Mouse (Mus musculus) cerebellum, postnatal 36 days (tissue): ENCODE measurements at regions not wholly inside any gene's neighbourhood (a gene's known extent, or its start where the extent isn't known, plus 50 kb on each side); places are given as distances from the start of the nearest gene placed in this dataset.

Experiments used
- DNase-seq, 2 experiments: peaks; one replicate each; pipeline ENCODE4 v3.0.0; 2021 to 2022; ENCODE audit warnings: mixed read lengths in 2 of 2

GRCm38 (mm10) chr13:54285968-54286367 lies 85.2 kb upstream of the Cplx2 start:
- peak; percentile 98 for DNase-seq

GRCm38 (mm10) chr13:54286616-54287015 lies 84.5 kb upstream of the Cplx2 start:
- no peak for DNase-seq

- peak; percentile 57 to 64 for DNase-seq
These were observed 81.1 kb upstream of the Cplx2 start for GRCm38 (mm10) chr13:54290066-54290465.

- DNase-seq, result no peak
These were observed 78.8 kb upstream of the Cplx2 start for GRCm38 (mm10) chr13:54292394-54292793.

- DNase-seq, result no peak
These were observed 78.1 kb upstream of the Cplx2 start for GRCm38 (mm10) chr13:54293006-54293405.

GRCm38 (mm10) chr13:54295475-54296259 lies 75.5 kb upstream of the Cplx2 start:
- DNase-seq, result no peak

GRCm38 (mm10) chr13:54296260-54296555 lies 74.9 kb upstream of the Cplx2 start:
- no peak for DNase-seq

GRCm38 (mm10) chr13:54298851-54299250 lies 72.3 kb upstream of the Cplx2 start:
- no peak for DNase-seq

- DNase-seq, result peak in 1 of 2 experiments; percentile 50
These were observed 71.9 kb upstream of the Cplx2 start for GRCm38 (mm10) chr13:54299295-54299694.

- no peak for DNase-seq
These were observed 70.0 kb upstream of the Cplx2 start for GRCm38 (mm10) chr13:54301110-54301509.

- DNase-seq, result peak in 1 of 2 experiments; percentile 37
These were observed 69.5 kb upstream of the Cplx2 start for GRCm38 (mm10) chr13:54301677-54302076.

GRCm38 (mm10) chr13:54302351-54303070 lies 68.6 kb upstream of the Cplx2 start:
- peak; percentile 61 to 66 for DNase-seq

GRCm38 (mm10) chr13:54303071-54303924 lies 67.9 kb upstream of the Cplx2 start:
- peak; percentile 84 to 88 for DNase-seq

- DNase-seq, result no peak
These were observed 66.9 kb upstream of the Cplx2 start for GRCm38 (mm10) chr13:54304251-54304650.

- no peak for DNase-seq
These were observed 62.6 kb upstream of the Cplx2 start for GRCm38 (mm10) chr13:54308591-54308990.

- peak; percentile 88 to 90 for DNase-seq
These were observed 61.8 kb upstream of the Cplx2 start for GRCm38 (mm10) chr13:54309354-54309753.

- no peak for DNase-seq
These were observed 61.0 kb upstream of the Cplx2 start for GRCm38 (mm10) chr13:54310144-54310543.

GRCm38 (mm10) chr13:54311327-54312026 lies 59.7 kb upstream of the Cplx2 start:
- DNase-seq, result no peak

- DNase-seq, result peak in 1 of 2 experiments; percentile 50
These were observed 58.6 kb upstream of the Cplx2 start for GRCm38 (mm10) chr13:54312405-54313185.

- DNase-seq, result no peak
These were observed 55.8 kb upstream of the Cplx2 start for GRCm38 (mm10) chr13:54315333-54315732.

GRCm38 (mm10) chr13:54316907-54317306 lies 54.2 kb upstream of the Cplx2 start:
- DNase-seq, result peak in 1 of 2 experiments; percentile 47

- DNase-seq, result no peak
These were observed 53.0 kb upstream of the Cplx2 start for GRCm38 (mm10) chr13:54318161-54318560.
